Mouse (Mus musculus) right cerebral cortex, postnatal 25 days (tissue): ENCODE measurements at regions not wholly inside any gene's neighbourhood (a gene's known extent, or its start where the extent isn't known, plus 50 kb on each side); places are given as distances from the start of the nearest gene placed in this dataset.

Experiments
- DNase-seq: peaks from one replicate; pipeline ENCODE4 v3.0.0; 2022

DNA sequence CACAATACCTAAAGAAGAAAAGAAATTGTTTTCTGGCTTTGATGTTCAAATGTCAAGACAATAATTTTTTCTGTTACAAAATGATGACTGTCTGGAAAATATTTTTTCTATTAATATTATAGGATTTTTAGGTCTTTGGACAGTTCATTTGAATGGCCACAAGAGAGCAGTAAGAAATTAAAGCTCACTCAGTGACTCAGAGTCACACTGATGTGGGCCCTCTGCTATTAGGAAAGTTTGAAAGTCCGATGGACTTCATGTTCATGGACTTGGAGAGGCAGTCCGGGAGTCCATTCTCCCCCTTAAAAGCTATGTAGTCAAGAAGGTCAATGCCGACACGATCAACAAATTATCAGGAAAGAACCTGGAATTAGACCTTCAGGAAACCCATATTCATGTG, 657.0 kb downstream of the Mecom start:
- no peak for DNase-seq

DNA sequence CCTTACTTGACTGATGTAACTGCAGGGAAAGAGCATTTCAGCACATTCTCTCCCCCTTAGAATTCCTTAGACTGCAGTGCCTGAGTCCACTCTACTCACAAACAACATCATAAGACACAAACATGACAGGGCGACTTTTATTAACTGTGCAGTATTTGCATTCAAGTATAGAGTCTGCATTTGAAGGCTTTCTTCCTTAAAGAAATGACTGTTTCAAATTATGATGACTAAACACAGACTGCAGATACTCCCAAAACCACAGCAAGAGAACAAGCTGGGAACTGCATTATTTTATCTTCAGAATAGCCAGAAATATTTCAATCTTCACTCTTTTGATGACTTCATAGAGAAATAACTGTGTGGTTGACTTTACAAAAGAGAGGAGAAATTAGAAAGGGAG, 657.5 kb downstream of the Mecom start:
- DNase-seq: no peak

DNA sequence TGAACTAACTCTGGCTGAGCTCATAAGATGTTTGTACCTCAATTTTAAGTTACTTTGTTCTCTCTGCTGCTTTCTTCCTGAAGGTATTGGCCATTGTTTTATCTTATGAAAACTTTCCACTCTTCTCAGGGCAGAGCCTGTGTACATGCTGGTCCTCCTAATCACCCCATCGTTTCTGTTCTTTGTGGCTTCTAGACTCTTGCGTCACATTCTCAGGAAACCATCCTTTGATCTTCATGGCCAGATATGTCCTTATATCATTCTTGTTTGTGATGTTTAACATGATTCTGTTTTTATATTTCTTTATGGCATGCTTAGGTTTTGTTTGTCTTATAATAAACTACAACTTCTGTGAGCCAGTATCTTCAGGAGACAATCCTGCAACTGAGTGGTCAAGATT, 658.2 kb downstream of the Mecom start:
- no peak for DNase-seq

DNA sequence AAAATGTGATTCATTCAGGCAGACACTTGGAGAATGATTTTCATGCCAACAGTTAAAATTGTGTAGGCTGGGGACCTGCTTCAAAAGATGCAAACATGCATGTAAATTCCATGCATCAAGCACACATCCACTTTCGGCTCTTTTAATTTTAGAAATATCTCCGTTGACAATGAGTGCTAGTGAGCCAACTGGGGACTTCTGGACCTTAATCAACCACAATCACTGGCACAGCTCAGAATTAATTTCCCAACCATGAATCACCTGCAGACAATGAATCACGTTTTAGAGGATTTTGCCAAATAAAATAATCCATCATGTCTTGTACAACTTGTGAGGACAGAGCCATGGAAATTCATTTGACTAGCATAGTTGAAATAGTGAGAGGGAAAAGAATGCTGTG, 667.8 kb downstream of the Mecom start:
- DNase-seq: no peak

- DNase-seq: no peak
Observed at GRCm38 (mm10) chr3:29875768-29876167, 672.0 kb downstream of the Mecom start.

DNA sequence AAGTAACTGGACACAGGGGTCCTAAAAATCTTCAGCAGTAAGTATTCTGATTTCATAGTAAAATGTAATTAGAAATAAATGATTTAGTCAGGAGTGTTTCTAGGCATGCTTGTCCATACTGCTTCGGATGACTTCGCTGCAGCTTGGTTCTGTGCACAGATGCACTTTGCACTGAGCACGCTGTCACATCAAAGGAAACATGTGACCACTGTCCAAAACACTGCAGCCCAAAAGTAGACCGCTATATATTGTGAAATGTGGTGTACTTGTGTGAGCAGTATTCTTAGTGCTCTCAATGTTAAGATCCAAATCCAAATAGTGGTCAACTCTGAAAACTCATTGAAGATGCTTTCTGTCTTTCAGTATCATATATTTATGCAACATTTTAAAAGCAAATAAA, 685.4 kb downstream of the Mecom start:
- DNase-seq: no peak

DNA sequence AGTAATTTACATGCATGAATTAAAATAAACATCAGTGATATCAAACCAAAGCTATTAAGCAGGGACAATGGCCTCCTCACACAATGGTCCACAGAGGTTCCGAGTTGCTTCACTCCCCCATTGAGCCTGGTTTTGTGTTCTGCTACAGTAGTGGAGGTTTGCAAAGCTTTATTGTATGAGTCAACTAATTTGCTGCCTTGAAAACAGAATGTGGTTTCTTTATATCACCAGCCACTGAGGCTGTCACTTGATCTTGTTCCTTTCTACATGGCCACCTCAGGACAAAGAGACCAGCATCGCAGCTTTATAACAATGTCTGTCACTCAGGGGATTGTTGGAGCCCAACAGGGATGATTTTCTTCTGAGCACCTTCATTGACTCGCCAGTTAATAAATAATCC, 695.3 kb downstream of the Mecom start:
- no peak for DNase-seq

DNA sequence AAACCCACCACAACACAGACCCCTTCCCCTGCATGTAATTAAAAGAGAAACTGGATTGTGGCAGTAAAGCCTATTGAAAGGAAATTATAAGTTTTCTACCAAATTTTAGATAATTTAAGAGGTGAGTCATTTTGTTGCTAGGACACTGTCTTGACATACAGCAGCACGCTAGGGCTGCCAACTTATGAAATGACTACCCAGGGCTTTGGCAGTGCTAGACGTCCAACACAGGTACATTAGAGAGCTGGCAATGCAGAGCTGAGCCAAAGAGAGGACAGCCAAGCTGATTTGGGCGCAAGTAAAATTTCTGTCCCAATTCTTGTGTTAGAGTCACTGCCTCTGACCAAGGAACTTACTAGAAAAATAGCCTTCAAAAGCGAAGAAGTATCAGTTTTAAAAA, 712.4 kb downstream of the Mecom start:
- DNase-seq: no peak

DNA sequence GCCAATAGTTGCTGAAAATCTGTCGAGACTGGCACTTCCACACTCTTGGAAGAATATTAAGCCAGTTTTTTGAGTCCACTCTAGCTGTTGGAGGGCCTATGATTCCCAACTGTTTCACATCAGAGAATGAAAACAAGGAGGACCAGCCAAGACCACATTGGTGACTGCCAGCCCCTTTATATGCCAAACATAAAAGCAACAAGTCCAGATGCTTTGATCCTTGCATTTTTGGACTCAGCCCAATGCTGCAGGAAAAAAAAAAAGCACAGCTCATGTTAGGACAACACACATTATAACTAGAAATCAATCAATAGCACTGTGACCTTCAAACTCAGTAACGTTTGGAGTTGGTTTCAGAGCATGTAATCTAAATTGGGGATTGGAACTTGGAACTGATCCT, 712.9 kb downstream of the Mecom start:
- no peak for DNase-seq

GRCm38 (mm10) chr3:29831346-29831745, 716.5 kb downstream of the Mecom start:
- DNase-seq: no peak

- no peak for DNase-seq
Observed at GRCm38 (mm10) chr3:29822622-29823370, 725.0 kb downstream of the Mecom start.

- no peak for DNase-seq
Observed at GRCm38 (mm10) chr3:29816964-29817363, 730.8 kb downstream of the Mecom start.

- no peak for DNase-seq
Observed at GRCm38 (mm10) chr3:29813276-29813675, 731.5 kb downstream of the Egfem1 start.

- DNase-seq: no peak
Observed at GRCm38 (mm10) chr3:29812480-29813240, 730.8 kb downstream of the Egfem1 start.

DNA sequence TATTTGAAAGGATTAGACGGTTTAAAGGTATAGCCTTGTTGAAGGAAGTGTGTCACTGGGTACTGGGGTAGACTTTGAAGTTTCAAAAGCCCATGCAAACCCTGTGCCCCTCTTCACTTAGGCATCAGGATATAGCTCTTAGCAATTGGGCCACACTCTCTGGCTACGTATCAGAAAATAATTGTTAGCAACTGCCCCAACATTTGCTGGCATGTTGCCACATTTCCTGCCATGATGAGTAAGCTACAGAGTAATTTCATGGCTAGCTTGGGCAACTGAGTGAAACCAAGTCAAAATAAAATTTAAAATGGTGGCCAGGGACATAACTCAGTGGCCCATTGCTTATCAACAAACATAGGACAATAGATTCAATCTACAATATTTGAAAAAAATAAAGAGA, 724.2 kb downstream of the Egfem1 start:
- DNase-seq: no peak

DNA sequence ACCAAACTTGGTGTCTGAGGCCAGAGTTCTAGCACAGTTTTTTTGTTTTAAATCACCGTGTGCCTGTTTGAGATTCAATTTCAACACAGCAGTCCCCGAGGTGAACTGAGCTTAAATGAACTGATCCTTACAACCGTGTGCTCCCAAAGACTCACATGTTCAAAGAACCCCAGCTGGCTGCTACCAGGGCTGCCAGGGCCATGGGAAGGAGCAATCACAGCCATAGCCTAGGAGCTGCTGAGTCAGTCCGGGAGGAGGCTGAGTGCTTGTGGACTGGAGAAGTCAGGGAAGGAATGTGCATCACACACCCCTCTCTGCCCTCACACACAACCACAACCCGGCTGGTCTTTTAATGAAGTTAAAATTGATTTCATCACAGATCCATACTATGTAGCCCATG, 721.6 kb downstream of the Egfem1 start:
- no peak for DNase-seq

DNA sequence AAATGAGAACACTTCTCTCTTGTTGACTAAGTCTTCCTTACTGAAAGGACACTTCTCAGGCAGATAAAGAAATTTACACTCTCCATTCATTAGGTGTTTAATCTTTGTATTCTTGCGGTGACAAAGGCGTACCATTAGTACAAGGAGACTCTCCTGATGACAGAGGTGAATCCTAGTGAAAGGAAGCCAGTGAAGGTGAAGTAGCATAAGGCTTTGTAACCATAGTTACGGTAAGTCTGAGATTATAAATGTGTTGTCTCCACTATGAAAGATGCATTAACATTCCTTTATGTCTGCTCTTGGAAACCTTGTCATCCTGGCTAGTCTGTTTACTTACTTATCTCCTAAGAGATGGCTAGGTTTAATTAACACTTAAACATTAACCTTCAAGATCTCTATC, 719.3 kb downstream of the Egfem1 start:
- no peak for DNase-seq

DNA sequence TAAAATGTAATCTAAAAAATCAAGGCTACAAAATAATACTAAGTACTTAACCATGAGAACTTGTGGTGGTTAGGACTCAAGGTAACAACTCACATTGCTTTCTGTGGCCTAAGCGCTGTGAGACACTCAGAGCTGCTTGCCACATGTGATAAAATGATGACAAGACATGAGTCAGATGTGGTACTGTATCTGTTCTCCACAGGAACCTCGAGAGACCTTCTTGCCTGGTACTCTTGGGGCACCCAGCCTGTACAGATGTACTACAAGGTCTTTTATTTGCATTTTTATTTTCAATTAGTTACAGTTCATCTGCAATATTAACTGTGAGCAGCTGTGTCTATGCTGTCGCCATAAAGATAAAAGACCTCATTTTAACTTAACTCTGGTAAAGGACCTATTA, 692.5 kb downstream of the Egfem1 start:
- DNase-seq: no peak

DNA sequence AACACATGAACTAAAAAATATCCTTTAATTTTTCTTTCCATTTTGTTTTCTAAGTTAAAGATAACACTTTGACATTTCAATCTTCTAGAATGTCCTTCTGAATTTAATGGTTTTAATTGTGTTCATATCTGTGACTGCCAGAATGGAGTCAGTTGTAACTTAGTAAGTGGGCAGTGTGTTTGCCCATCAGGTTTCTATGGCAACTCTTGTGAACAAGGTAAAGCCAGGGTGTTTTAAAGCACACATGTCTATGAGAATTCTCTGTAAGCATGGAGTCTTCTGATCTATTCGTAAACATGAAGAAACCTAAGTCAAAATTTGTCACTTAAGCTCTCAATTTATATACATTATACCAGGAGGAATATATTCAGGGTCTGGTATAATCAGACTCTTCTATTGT, 689.4 kb downstream of the Egfem1 start:
- DNase-seq: no peak

DNA sequence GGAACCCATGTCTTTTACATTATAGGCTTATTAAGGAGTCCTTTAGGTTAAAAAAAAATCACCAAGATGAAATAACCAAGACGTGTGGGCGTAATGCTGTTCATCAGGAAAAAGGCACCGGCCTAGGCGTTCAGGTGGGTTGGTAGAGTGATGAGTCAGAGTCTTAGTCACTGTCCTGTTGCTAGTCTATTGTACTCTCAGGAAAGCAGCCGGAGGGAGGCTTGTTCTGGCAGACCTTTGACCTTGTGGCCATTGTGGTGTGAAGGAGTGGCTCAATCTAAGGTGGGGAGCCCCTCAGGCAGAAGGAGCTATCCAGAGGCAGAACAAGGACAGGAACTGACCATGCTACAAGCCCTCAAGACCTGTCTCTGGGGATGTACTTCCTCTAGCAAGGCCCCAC, 686.8 kb downstream of the Egfem1 start:
- DNase-seq: no peak

GRCm38 (mm10) chr3:29764021-29764420, 682.2 kb downstream of the Egfem1 start:
- no peak for DNase-seq

GRCm38 (mm10) chr3:29757821-29758494, 676.1 kb downstream of the Egfem1 start:
- peak; percentile 8 for DNase-seq
